Mouse (Mus musculus) limb, embryonic 13.5 days (tissue): ENCODE results near the gene Adgb. TPM values are rescaled to one million over a fixed set of nuclear protein-coding genes. Genes with fewer than 3 reads are reported as not detected.

Experiments used
- ATAC-seq: fragments of 200-750 bp; cut with Nextera tagmentation; 2 replicates; pipeline ENCODE4 v1.8.0; 2017; ENCODE audit warnings: low read depth, moderate number of reproducible peaks, moderate TSS enrichment; ENCODE audit not compliant: low FRiP score
- H3K27ac ChIP-seq: fragments of 300-500 bp; sonication (generic); 2 replicates; pipeline ENCODE4 v1.5.1; 2015; ENCODE audit warnings: inconsistent platforms, mild to moderate bottlenecking, moderate library complexity
- H3K27me3 ChIP-seq: fragments of 300-500 bp; sonication (generic); 2 replicates; pipeline ENCODE4 v1.6.1; 2015; ENCODE audit warnings: mild to moderate bottlenecking, inconsistent platforms
- H3K36me3 ChIP-seq: fragments of 300-500 bp; sonication (generic); 2 replicates; pipeline ENCODE4 v1.6.1; 2015; ENCODE audit warnings: inconsistent platforms, mild to moderate bottlenecking, moderate library complexity
- H3K4me1 ChIP-seq: fragments of 300-500 bp; sonication (generic); 2 replicates; pipeline ENCODE4 v1.6.1; 2015; ENCODE audit warnings: inconsistent platforms
- H3K4me2 ChIP-seq: fragments of 300-500 bp; sonication (generic); replicated peaks from 2 replicates; pipeline ENCODE4 v1.6.1; 2015; ENCODE audit warnings: inconsistent platforms, mild to moderate bottlenecking, moderate library complexity
- H3K4me3 ChIP-seq: fragments of 300-500 bp; sonication (generic); 2 replicates; pipeline ENCODE4 v1.5.1; 2015; ENCODE audit warnings: moderate library complexity, mild to moderate bottlenecking, inconsistent platforms
- H3K9ac ChIP-seq: fragments of 300-500 bp; sonication (generic); 2 replicates; pipeline ENCODE4 v1.6.1; 2015; ENCODE audit warnings: mild to moderate bottlenecking, inconsistent platforms
- H3K9me3 ChIP-seq: fragments of 300-500 bp; sonication (generic); 2 replicates; pipeline ENCODE4 v1.6.1; 2016; ENCODE audit warnings: inconsistent platforms
- WGBS: fragments of 180-500 bp; shearing (Covaris S2); methylation state at CpG from one replicate; pipeline ENCODE4 v1.1.7; 2015; 5-methylcytosine and 5-hydroxymethylcytosine counted together
- polyA plus RNA-seq: library from polyadenylated mRNA; unstranded; fragments of >200 nt; fragmentation: Nextera tagmentation; extraction: Ambion mirVana; gene quantifications from 2 replicates; pipeline ENCODE4 v1.2.1, GENCODE M21; 2015

Adgb gene
- polyA plus RNA-seq, 1 experiment from 2014 or later = 0.46 TPM

GRCm38 (mm10) chr10:10322961-10323360 is 149.2 kb downstream of the Adgb start:
- H3K9me3 ChIP-seq = no peaks in the 10 kb centered on the region
- 0 out of 2 replicates have a peak, but pooled peaks cover 3% of the 10 kb centered on the region for H3K27me3 ChIP-seq
- H3K36me3 ChIP-seq = no peaks in the 10 kb centered on the region
- 85% methylated on average over 11 of the region's 11 CpGs for WGBS
- H3K4me2 ChIP-seq = no peak overlapping the region
- ATAC-seq = no peak
- H3K4me3 ChIP-seq = no peak overlapping the region
- H3K4me1 ChIP-seq = peaks cover 5% of the 10 kb centered on the region
- no peak overlapping the region for H3K27ac ChIP-seq
- no peak overlapping the region for H3K9ac ChIP-seq

GRCm38 (mm10) chr10:10321119-10321781 is 150.9 kb downstream of the Adgb start:
- H3K4me2 ChIP-seq = peak overlapping the region; percentile 57

GRCm38 (mm10) chr10:10320364-10321083 is 151.6 kb downstream of the Adgb start:
- H3K9ac ChIP-seq = no peak overlapping the region
- no peak for ATAC-seq
- H3K27me3 ChIP-seq = 0 out of 2 replicates have a peak, but pooled peaks cover 3% of the 10 kb centered on the region
- no peak overlapping the region for H3K27ac ChIP-seq
- H3K4me1 ChIP-seq = peaks cover 5% of the 10 kb centered on the region
- peak overlapping the region; percentile 57 for H3K4me2 ChIP-seq
- H3K36me3 ChIP-seq = no peaks in the 10 kb centered on the region
- no peaks in the 10 kb centered on the region for H3K9me3 ChIP-seq
- WGBS = 56% methylated on average over 10 of the region's 10 CpGs
- H3K4me3 ChIP-seq = peak overlapping the region; percentile 27

More at GRCm38 (mm10) chr10:10321119-10321781, 150.9 kb downstream of the Adgb start:
- H3K27me3 ChIP-seq = 0 out of 2 replicates have a peak, but pooled peaks cover 3% of the 10 kb centered on the region
- peaks cover 5% of the 10 kb centered on the region for H3K4me1 ChIP-seq
- H3K4me3 ChIP-seq = peak overlapping the region; percentile 27
- H3K27ac ChIP-seq = no peak overlapping the region
- H3K9ac ChIP-seq = no peak overlapping the region; the same call in 1 of the 2 replicates
- no peaks in the 10 kb centered on the region for H3K36me3 ChIP-seq
- peak; percentile 87 for ATAC-seq
- no peaks in the 10 kb centered on the region for H3K9me3 ChIP-seq
- 6% methylated on average over 20 of the region's 20 CpGs for WGBS

GRCm38 (mm10) chr10:10318086-10318485 is 154.0 kb downstream of the Adgb start:
- Histone ChIP-seq H3K9ac (no peak overlapping the region), H3K4me1 (peaks cover 5% of the 10 kb centered on the region), H3K27me3 (0 out of 2 replicates have a peak, but pooled peaks cover 3% of the 10 kb centered on the region), H3K4me2 (no peak overlapping the region), H3K36me3 (no peaks in the 10 kb centered on the region), H3K9me3 (no peaks in the 10 kb centered on the region), H3K4me3 (no peak overlapping the region), H3K27ac (no peak overlapping the region)
- no peak for ATAC-seq
- WGBS = 62% methylated on average over 3 of the region's 3 CpGs

GRCm38 (mm10) chr10:10315631-10316030 is 156.5 kb downstream of the Adgb start:
- H3K36me3 ChIP-seq = no peaks in the 10 kb centered on the region
- H3K4me1 ChIP-seq = no peaks in the 10 kb centered on the region
- no peak overlapping the region for H3K9ac ChIP-seq
- no peak overlapping the region for H3K4me3 ChIP-seq
- H3K27me3 ChIP-seq = 0 out of 2 replicates have a peak, but pooled peaks cover 3% of the 10 kb centered on the region
- no peaks in the 10 kb centered on the region for H3K9me3 ChIP-seq
- H3K4me2 ChIP-seq = no peak overlapping the region
- no peak for ATAC-seq
- H3K27ac ChIP-seq = no peak overlapping the region
- WGBS = 77% methylated on average over 2 of the region's 2 CpGs

- no peak for ATAC-seq
- Histone ChIP-seq H3K36me3 (no peaks in the 10 kb centered on the region), H3K27ac (no peak overlapping the region), H3K4me2 (no peak overlapping the region), H3K27me3 (0 out of 2 replicates have a peak, but pooled peaks cover 3% of the 10 kb centered on the region), H3K9me3 (no peaks in the 10 kb centered on the region), H3K9ac (no peak overlapping the region), H3K4me3 (no peak overlapping the region), H3K4me1 (0 out of 2 replicates have a peak, but pooled peaks cover 3% of the 10 kb centered on the region)
- 83% methylated on average over 5 of the region's 5 CpGs for WGBS
Measured at GRCm38 (mm10) chr10:10314521-10314920, 157.6 kb downstream of the Adgb start.

GRCm38 (mm10) chr10:10309877-10310426 is 162.2 kb downstream of the Adgb start:
- Histone ChIP-seq H3K27ac (no peak overlapping the region), H3K4me1 (0 out of 2 replicates have a peak, but pooled peaks cover 3% of the 10 kb centered on the region), H3K4me3 (no peak overlapping the region), H3K4me2 (no peak overlapping the region), H3K9ac (no peak overlapping the region), H3K27me3 (no peaks in the 10 kb centered on the region), H3K36me3 (no peaks in the 10 kb centered on the region), H3K9me3 (no peaks in the 10 kb centered on the region)
- ATAC-seq = no peak
- 62% methylated on average over 8 of the region's 8 CpGs for WGBS

- Histone ChIP-seq H3K9me3 (no peaks in the 10 kb centered on the region), H3K27ac (no peak overlapping the region), H3K27me3 (no peaks in the 10 kb centered on the region), H3K36me3 (no peaks in the 10 kb centered on the region), H3K4me1 (0 out of 2 replicates have a peak, but pooled peaks cover 3% of the 10 kb centered on the region), H3K9ac (no peak overlapping the region), H3K4me2 (no peak overlapping the region), H3K4me3 (no peak overlapping the region)
- WGBS = 73% methylated on average over 4 of the region's 4 CpGs
- no peak for ATAC-seq
Measured at GRCm38 (mm10) chr10:10309056-10309455, 163.1 kb downstream of the Adgb start.

- Histone ChIP-seq H3K27me3 (no peaks in the 10 kb centered on the region), H3K4me3 (no peak overlapping the region), H3K9ac (no peak overlapping the region), H3K4me2 (no peak overlapping the region), H3K9me3 (no peaks in the 10 kb centered on the region), H3K27ac (no peak overlapping the region), H3K4me1 (0 out of 2 replicates have a peak, but pooled peaks cover 3% of the 10 kb centered on the region), H3K36me3 (no peaks in the 10 kb centered on the region)
- 85% methylated on average over 5 of the region's 5 CpGs for WGBS
- no peak for ATAC-seq
Measured at GRCm38 (mm10) chr10:10307384-10307783, 164.7 kb downstream of the Adgb start.

GRCm38 (mm10) chr10:10304370-10304769 is 167.8 kb downstream of the Adgb start:
- no peaks in the 10 kb centered on the region for H3K9me3 ChIP-seq
- ATAC-seq = no peak
- no peak overlapping the region for H3K4me3 ChIP-seq
- no peak overlapping the region for H3K9ac ChIP-seq
- H3K4me2 ChIP-seq = no peak overlapping the region
- H3K36me3 ChIP-seq = no peaks in the 10 kb centered on the region
- WGBS = 81% methylated on average over 4 of the region's 4 CpGs
- H3K27me3 ChIP-seq = no peaks in the 10 kb centered on the region
- H3K27ac ChIP-seq = no peak overlapping the region
- no peaks in the 10 kb centered on the region for H3K4me1 ChIP-seq

GRCm38 (mm10) chr10:10301692-10302091 is 170.4 kb downstream of the Adgb start:
- Histone ChIP-seq H3K4me1 (no peaks in the 10 kb centered on the region), H3K9me3 (no peaks in the 10 kb centered on the region), H3K27ac (no peak overlapping the region), H3K36me3 (no peaks in the 10 kb centered on the region), H3K4me3 (no peak overlapping the region), H3K9ac (no peak overlapping the region), H3K4me2 (no peak overlapping the region), H3K27me3 (no peaks in the 10 kb centered on the region)
- 33% methylated on average over 4 of the region's 4 CpGs for WGBS
- no peak for ATAC-seq

GRCm38 (mm10) chr10:10300915-10301439 is 171.1 kb downstream of the Adgb start:
- no peak overlapping the region for H3K27ac ChIP-seq
- 43% methylated on average over 8 of the region's 8 CpGs for WGBS

More at GRCm38 (mm10) chr10:10300915-10301439, 171.1 kb downstream of the Adgb start:
- H3K4me2 ChIP-seq = no peak overlapping the region
- H3K4me3 ChIP-seq = no peak overlapping the region
- H3K27me3 ChIP-seq = no peaks in the 10 kb centered on the region
- no peak overlapping the region for H3K9ac ChIP-seq
- H3K36me3 ChIP-seq = no peaks in the 10 kb centered on the region
- ATAC-seq = no peak
- H3K9me3 ChIP-seq = no peaks in the 10 kb centered on the region
- H3K4me1 ChIP-seq = no peaks in the 10 kb centered on the region
